Mouse (Mus musculus) adrenal gland, adult 18-20 months (tissue): ENCODE data around the gene Zfp329. TPM values are rescaled to one million over a fixed set of nuclear protein-coding genes. Genes with fewer than 3 reads are reported as not detected.
A peak's percentile ranks its signal among the peaks of the same experiment; 100 is the strongest.
"Not testable (repeated sequence)": the region's sequence is repeated elsewhere in the genome, so short reads cannot be mapped to it uniquely, and the experiment has no call there.

Experiments used
- DNase-seq, 2 experiments: peaks; one replicate each; pipeline ENCODE4 v3.0.0; 2021 to 2022; ENCODE audit warnings: low spot score in 2 of 2
- long read RNA-seq, 2 experiments: library from polyadenylated mRNA; stranded (forward); transcript quantifications; one replicate each; pipeline ENCODE4 v2.0.0; 2021
- total RNA-seq, 2 experiments: library from RNA; stranded (reverse); gene quantifications; 1 replicate in 1 of 2; 2 replicates in 1 of 2; pipeline ENCODE4 v1.2.3; 2021

Gene Zfp329
- 10 to 100 TPM in 1 of 2 experiments, 1 to 10 TPM in 1; 9.2 to 10.1 TPM for total RNA-seq
- long read RNA-seq, experiment 1, full-length matches to known transcripts: 2 of 2 reads
- long read RNA-seq, experiment 1, partial matches to known transcripts: 0 of 2 reads
- long read RNA-seq, experiment 1, other reads (novel, unspliced or antisense): 0 of 2 reads
- long read RNA-seq, experiment 2: 0 reads

- DNase-seq: peak; percentile 89 to 91
Observed at GRCm38 (mm10) chr7:12818521-12819295, at the start of gene Zfp329. Gene Zfp329 (minus strand): TSS chr7:12818858.

- DNase-seq: no peak
Observed at GRCm38 (mm10) chr7:12835779-12836178, 17.1 kb upstream of the Zfp329 start.

GRCm38 (mm10) chr7:12835193-12835671 is 16.6 kb upstream of the Zfp329 start:
- peak in 1 of 2 experiments; percentile 22 for DNase-seq

- peak; percentile 85 to 86 for DNase-seq
Observed at GRCm38 (mm10) chr7:12834162-12835120, 15.8 kb upstream of the Zfp329 start, which contains the start of gene Zfp110. Gene Zfp110 (plus strand): TSS chr7:12834761.

GRCm38 (mm10) chr7:12815566-12815965 is 3.1 kb downstream of the Zfp329 start:
- DNase-seq: no peak

GRCm38 (mm10) chr7:12803727-12804071 is 15.0 kb downstream of the Zfp329 start:
- no peak for DNase-seq

- peak; percentile 46 to 68 for DNase-seq
Observed at GRCm38 (mm10) chr7:12802866-12803726, 15.6 kb downstream of the Zfp329 start, which contains the start of gene Zscan18. Gene Zscan18 (minus strand): TSS chr7:12803635.

GRCm38 (mm10) chr7:12799554-12799953 is 19.1 kb downstream of the Zfp329 start:
- DNase-seq: no peak

GRCm38 (mm10) chr7:12797971-12798370 is 20.7 kb downstream of the Zfp329 start:
- no peak for DNase-seq

GRCm38 (mm10) chr7:12792624-12793023 is 26.0 kb downstream of the Zfp329 start:
- DNase-seq: not testable (repeated sequence)

- no peak for DNase-seq
Observed at GRCm38 (mm10) chr7:12788025-12788424, 30.6 kb downstream of the Zfp329 start.

GRCm38 (mm10) chr7:12787333-12787732 is 31.3 kb downstream of the Zfp329 start:
- DNase-seq: no peak

- DNase-seq: peak; percentile 61 to 72
Observed at GRCm38 (mm10) chr7:12780151-12780830, 38.4 kb downstream of the Zfp329 start.

- no peak for DNase-seq
Observed at GRCm38 (mm10) chr7:12779782-12780150, 38.9 kb downstream of the Zfp329 start.

- no peak for DNase-seq
Observed at GRCm38 (mm10) chr7:12779141-12779540, 39.5 kb downstream of the Zfp329 start.

GRCm38 (mm10) chr7:12774606-12775005 is 44.1 kb downstream of the Zfp329 start:
- DNase-seq: no peak

GRCm38 (mm10) chr7:12774111-12774510 is 44.5 kb downstream of the Zfp329 start:
- DNase-seq: no peak
